Mouse (Mus musculus) E14TG2a.4 (cell line): ENCODE data around the gene Slit2.
"Not testable (repeated sequence)": the region's sequence is repeated elsewhere in the genome, so short reads cannot be mapped to it uniquely, and the experiment has no call there.

ENCODE experiments used
- H3K27me3 ChIP-seq: 2 replicates; pipeline ENCODE4 v1.6.1; 2014; ENCODE audit warnings: low read length, control low read depth; ENCODE audit not compliant: insufficient read depth
- H3K36me3 ChIP-seq: 2 replicates; pipeline ENCODE4 v1.6.1; 2014; ENCODE audit warnings: low read length, control low read depth; ENCODE audit not compliant: insufficient read depth
- H3K4me1 ChIP-seq: replicated peaks from 2 replicates; pipeline ENCODE4 v1.6.1; 2014; ENCODE audit warnings: low read depth, low read length, control low read depth
- H3K4me3 ChIP-seq: replicated peaks from 2 replicates; pipeline ENCODE4 v1.5.1; 2014; ENCODE audit warnings: mild to moderate bottlenecking, low read length
- H3K9me3 ChIP-seq: 2 replicates; pipeline ENCODE4 v1.6.1; 2014; ENCODE audit warnings: low read length, control low read depth
- CTCF ChIP-seq: conservative IDR thresholded peaks from 2 replicates; pipeline ENCODE4 v1.5.1; 2014; ENCODE audit warnings: low read length
- NANOG ChIP-seq: IDR thresholded peaks from 2 replicates; pipeline ENCODE4 v1.6.1; 2014; ENCODE audit warnings: borderline replicate concordance, low read length, mixed read lengths
- POU5F1 ChIP-seq: IDR thresholded peaks from 2 replicates; pipeline ENCODE4 v1.6.1; 2014; ENCODE audit warnings: low read length, borderline replicate concordance

Slit2 gene

DNA sequence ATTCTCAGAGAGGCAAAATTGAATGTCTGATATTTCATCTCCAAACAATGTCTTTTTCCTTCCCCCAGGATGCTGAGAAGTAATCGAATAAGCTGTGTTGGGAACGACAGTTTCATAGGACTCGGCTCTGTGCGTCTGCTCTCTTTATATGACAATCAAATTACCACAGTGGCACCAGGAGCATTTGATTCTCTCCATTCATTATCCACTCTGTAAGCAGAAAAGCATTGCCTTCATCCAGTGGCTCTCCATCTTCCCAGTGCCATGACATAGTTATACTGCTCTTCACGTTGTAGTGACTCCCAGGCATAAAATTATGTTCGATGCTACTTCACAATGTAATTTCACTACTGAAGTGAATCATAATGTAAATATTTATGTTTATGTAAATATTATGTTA, 252.3 kb downstream of the Slit2 start:
- no peaks in the 10 kb centered on the region for H3K27me3 ChIP-seq
- no peaks in the 10 kb centered on the region for H3K4me1 ChIP-seq
- H3K9me3 ChIP-seq = no peaks in the 10 kb centered on the region
- TF ChIP-seq POU5F1 (no peak), NANOG (no peak), CTCF (no peak)
- no peaks in the 10 kb centered on the region for H3K36me3 ChIP-seq
- no peak overlapping the region for H3K4me3 ChIP-seq

- TF ChIP-seq CTCF = peak; percentile 39
- not testable (repeated sequence) for H3K27me3 ChIP-seq, H3K9me3 ChIP-seq, H3K36me3 ChIP-seq, H3K4me3 ChIP-seq, H3K4me1 ChIP-seq
Measured at GRCm38 (mm10) chr5:48240751-48241150, 257.8 kb downstream of the Slit2 start.

- H3K4me3 ChIP-seq = no peak overlapping the region
- no peaks in the 10 kb centered on the region for H3K27me3 ChIP-seq
- no peak for TF ChIP-seq NANOG
- TF ChIP-seq POU5F1 = no peak
- TF ChIP-seq CTCF = no peak
- H3K36me3 ChIP-seq = no peaks in the 10 kb centered on the region
- no peaks in the 10 kb centered on the region for H3K9me3 ChIP-seq
- H3K4me1 ChIP-seq = no peaks in the 10 kb centered on the region
Measured at GRCm38 (mm10) chr5:48248327-48248726, 265.4 kb downstream of the Slit2 start.

GRCm38 (mm10) chr5:48277561-48277960, 294.6 kb downstream of the Slit2 start:
- Histone ChIP-seq H3K9me3 (no peaks in the 10 kb centered on the region), H3K4me3 (no peak overlapping the region), H3K4me1 (no peaks in the 10 kb centered on the region), H3K36me3 (no peaks in the 10 kb centered on the region), H3K27me3 (no peaks in the 10 kb centered on the region)
- TF ChIP-seq POU5F1 (no peak), CTCF (no peak), NANOG (no peak)

GRCm38 (mm10) chr5:48301186-48301585, 318.2 kb downstream of the Slit2 start:
- Histone ChIP-seq H3K9me3 (no peaks in the 10 kb centered on the region), H3K4me3 (no peak overlapping the region), H3K27me3 (no peaks in the 10 kb centered on the region), H3K4me1 (no peaks in the 10 kb centered on the region), H3K36me3 (no peaks in the 10 kb centered on the region)
- TF ChIP-seq NANOG (no peak), POU5F1 (no peak), CTCF (no peak)

DNA sequence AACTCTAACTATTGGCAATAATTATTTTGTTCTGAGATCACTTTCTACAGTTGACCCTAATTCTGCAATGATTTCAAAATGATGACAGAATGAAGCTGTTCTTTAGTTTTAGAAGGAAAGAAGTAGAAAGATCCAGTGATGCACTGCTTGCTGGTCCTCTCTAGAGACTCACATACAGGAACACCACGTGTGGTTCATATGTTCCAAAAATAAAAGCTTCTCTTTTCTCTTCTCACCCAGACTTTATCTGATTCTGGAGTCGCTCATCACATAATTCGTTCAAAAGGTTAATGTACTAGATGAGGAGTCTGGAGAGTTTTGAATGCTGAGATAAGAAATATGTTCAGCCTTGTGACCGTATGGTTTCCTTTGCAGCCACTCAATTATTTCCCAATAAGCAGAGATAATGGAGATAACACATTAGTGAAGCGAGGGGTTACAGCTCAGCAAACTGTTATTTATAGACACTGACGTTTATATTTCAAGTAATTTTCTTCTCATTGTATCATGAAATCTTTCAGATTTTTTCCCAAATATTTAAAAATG, 332.2 kb downstream of the Slit2 start:
- no peak for TF ChIP-seq CTCF

GRCm38 (mm10) chr5:48320597-48320996, 337.7 kb downstream of the Slit2 start:
- Histone ChIP-seq H3K4me1 (peaks cover 3% of the 10 kb centered on the region), H3K4me3 (no peak overlapping the region), H3K36me3 (no peaks in the 10 kb centered on the region), H3K9me3 (no peaks in the 10 kb centered on the region), H3K27me3 (no peaks in the 10 kb centered on the region)
- no peak for TF ChIP-seq CTCF
- no peak for TF ChIP-seq NANOG
- TF ChIP-seq POU5F1 = no peak

More for the DNA sequence above, 332.2 kb downstream of the Slit2 start:
- H3K27me3 ChIP-seq = no peaks in the 10 kb centered on the region
- no peaks in the 10 kb centered on the region for H3K9me3 ChIP-seq
- no peaks in the 10 kb centered on the region for H3K36me3 ChIP-seq
- H3K4me3 ChIP-seq = no peak overlapping the region
- no peaks in the 10 kb centered on the region for H3K4me1 ChIP-seq

DNA sequence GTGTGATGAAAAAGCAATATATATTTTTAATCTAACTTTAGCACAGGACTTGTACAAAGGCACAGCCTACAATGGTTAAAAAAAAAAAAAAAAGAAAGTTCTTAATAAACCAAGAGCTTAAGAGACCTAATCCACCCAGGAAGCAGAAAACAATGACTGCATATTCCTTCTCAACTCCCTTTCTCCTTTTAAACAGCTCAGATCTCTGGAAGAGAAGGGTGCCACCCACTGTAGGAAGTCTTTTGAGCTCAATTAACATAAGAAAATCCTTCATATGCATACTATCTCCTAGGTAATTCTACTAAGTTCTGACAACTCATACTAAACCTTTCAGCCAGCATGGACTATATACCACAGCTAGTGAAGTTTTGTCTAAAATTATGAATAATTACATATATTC, 343.3 kb downstream of the Slit2 start:
- Histone ChIP-seq H3K4me1 (peaks cover 28% of the 10 kb centered on the region), H3K36me3 (no peaks in the 10 kb centered on the region), H3K27me3 (no peaks in the 10 kb centered on the region), H3K4me3 (no peak overlapping the region), H3K9me3 (no peaks in the 10 kb centered on the region)
- TF ChIP-seq POU5F1 (peak; percentile 46; the same call in 1 of the 2 replicates), NANOG (no peak)

GRCm38 (mm10) chr5:48327652-48328051, 344.7 kb downstream of the Slit2 start, which contains the start of gene 5730480H06Rik:
TSS of gene 5730480H06Rik (plus strand) at chr5:48327952.
- no peaks in the 10 kb centered on the region for H3K9me3 ChIP-seq
- no peak for TF ChIP-seq CTCF
- TF ChIP-seq NANOG = no peak
- no peak for TF ChIP-seq POU5F1
- H3K27me3 ChIP-seq = no peaks in the 10 kb centered on the region

More at GRCm38 (mm10) chr5:48327652-48328051, 344.7 kb downstream of the Slit2 start, which contains the start of gene 5730480H06Rik:
- Histone ChIP-seq H3K4me3 (no peak within 1 kb of the TSS), H3K36me3 (no peaks in the 10 kb centered on the region), H3K4me1 (peaks cover 32% of the 10 kb centered on the region)
